Mouse (Mus musculus): ENCODE results near the gene 1700020D05Rik.

GRCm38 (mm10) chr19:5515840-5516777 is 12.5 kb upstream of the 1700020D05Rik start:
- TF ChIP-seq CTCF (IDR thresholded peaks at IDR 0.05; ENCODE audit: extremely low read depth, insufficient read depth, insufficient read length, insufficient replicate concordance) (no peak), POLR2A (IDR thresholded peaks at IDR 0.05; ENCODE audit: low read depth, low read length) (no peak)

Measured in spleen, adult 2 months (tissue).